Mouse (Mus musculus): ENCODE results near the gene Opa3.

Opa3 gene

DNA sequence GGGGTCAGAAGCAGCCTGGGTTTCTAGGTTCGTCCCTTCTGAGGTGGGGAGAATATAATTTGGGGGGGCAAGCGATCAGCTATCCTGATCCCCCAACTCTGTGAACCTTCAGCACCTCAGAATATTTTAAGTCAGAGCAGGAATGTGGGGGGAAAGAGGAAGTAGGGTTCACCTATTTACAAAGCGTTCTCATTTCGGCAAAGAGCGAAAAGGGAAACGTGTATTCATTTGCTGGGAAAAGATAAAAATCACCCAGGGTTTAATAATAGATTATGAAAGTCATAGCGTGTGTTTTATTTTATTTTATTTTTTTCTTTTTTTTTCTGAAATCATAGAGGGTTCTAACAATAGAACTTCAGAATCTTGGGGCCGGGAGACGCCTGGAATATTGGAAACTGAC lies 13.2 kb upstream of the Opa3 start:
- no peak for DNase-seq (ENCODE audit: low spot score in 2 of 2)

DNA sequence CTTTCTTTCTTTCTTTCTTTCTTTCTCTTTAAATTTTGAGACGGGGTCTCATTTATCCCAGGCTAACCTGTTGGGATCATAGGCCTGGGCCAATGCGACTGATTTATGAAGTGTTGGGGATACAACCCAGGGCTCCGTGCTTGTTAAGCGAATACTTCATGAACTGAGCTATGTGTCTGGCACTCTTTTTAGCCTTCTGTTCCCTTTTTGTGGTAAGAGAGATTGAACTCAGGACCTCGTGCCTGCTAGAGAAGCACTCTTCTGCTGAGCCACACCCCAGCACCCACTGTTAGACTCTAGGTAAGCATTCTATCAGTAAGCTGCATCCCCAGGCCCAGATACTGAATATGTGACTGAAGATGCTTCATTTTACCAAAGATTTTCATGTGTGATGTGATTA lies 10.6 kb upstream of the Opa3 start:
- DNase-seq (ENCODE audit: low spot score in 2 of 2) = no peak

- no peak for DNase-seq (ENCODE audit: low spot score in 2 of 2)
Measured at GRCm38 (mm10) chr7:19217944-19218343, 10.2 kb upstream of the Opa3 start.

GRCm38 (mm10) chr7:19220061-19220460 lies 8.1 kb upstream of the Opa3 start:
- DNase-seq (ENCODE audit: low spot score in 2 of 2) = no peak

- DNase-seq (ENCODE audit: low spot score in 2 of 2) = no peak
Measured at GRCm38 (mm10) chr7:19222189-19222588, 5.9 kb upstream of the Opa3 start.

- DNase-seq (ENCODE audit: low spot score in 2 of 2) = no peak
Measured at GRCm38 (mm10) chr7:19222875-19223274, 5.3 kb upstream of the Opa3 start.

- no peak for DNase-seq (ENCODE audit: low spot score in 2 of 2)
Measured at GRCm38 (mm10) chr7:19224933-19225332, 3.2 kb upstream of the Opa3 start.

- peak in 1 of 2 experiments; percentile 44 for DNase-seq (ENCODE audit: low spot score in 2 of 2)
Measured at GRCm38 (mm10) chr7:19226817-19227797, 1.0 kb upstream of the Opa3 start.

DNA sequence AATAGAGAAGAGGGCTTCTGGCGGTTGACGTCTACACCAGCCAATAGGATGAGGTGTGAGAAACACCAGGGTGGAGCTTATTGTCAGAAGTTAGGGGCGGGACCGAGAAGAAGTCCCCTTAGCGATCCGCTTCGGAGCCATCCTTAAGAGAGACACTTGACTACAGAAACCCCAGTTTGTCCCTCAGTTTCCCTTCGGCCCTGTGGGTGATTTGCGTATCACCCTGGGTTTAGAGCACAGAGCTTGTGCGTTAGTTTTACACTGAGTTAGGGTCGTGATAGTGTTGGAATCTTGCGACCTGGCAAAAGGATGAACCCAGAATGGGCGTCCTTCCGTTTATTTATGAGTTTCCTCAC lies 637 bp downstream of the Opa3 start:
- no peak for DNase-seq (ENCODE audit: low spot score in 2 of 2)

GRCm38 (mm10) chr7:19229404-19229803 lies 1.3 kb downstream of the Opa3 start:
- no peak for DNase-seq (ENCODE audit: low spot score in 2 of 2)

GRCm38 (mm10) chr7:19230041-19230580 lies 2.0 kb downstream of the Opa3 start:
- DNase-seq (ENCODE audit: low spot score in 2 of 2) = no peak

DNA sequence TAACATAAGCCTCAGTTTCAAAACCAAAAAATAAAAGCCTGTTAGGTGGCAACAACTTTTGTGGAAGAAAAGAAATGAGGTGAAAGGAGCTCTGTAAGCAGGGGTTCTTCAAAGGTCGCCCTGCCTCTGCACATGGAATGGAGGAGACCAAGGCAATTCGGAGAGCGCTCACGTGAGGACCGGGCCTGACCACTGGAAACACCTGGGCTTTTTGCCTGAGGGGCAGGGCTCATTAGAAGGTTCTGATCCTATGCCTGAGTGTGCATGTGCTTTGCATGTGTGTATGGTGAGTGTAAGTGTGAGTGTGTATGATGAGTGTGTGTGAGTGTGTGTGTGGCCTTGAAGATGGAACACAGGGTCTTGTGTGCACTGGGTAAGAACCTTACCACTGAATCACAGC lies 2.8 kb downstream of the Opa3 start:
- DNase-seq (ENCODE audit: low spot score in 2 of 2) = no peak

DNA sequence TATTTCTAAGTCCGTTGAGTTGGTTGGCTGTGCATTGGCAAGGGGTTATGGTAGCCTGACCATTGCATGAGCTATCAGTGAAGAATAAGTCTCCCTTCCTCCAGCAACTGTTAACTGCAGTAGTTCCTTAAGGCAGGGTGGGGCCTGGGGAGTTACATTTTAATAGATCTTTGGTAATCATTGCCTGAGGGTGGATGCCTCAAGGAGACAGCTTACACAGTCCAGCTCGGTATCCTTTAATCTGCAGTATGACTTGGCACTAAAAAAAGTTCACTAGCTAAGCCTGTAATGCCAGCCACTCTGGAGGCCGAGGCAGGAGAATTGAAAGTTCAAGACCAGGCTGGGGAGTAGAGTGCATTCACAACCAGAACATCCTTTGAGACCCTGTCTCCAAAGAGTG lies 3.7 kb downstream of the Opa3 start:
- no peak for DNase-seq (ENCODE audit: low spot score in 2 of 2)

DNA sequence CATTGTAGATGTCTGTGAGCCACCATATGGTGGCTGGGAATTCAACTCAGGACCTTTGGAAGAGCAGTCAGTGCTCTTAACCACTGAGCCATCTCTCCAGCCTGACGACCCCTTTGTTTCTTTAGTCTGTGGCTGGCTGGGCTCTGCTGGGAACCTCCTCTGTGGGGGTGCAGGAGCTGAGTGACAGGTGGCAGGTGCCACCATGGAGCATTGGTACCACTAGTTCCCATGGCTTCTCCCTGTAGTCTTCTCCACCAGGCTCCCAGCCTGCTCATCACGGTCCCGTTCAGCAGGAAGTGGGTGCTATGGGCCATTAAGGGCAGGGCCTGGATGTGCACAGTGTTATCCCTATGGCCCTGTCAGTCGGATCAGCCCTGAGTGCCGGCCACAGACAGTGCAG lies 6.5 kb downstream of the Opa3 start:
- DNase-seq (ENCODE audit: low spot score in 2 of 2) = no peak

DNA sequence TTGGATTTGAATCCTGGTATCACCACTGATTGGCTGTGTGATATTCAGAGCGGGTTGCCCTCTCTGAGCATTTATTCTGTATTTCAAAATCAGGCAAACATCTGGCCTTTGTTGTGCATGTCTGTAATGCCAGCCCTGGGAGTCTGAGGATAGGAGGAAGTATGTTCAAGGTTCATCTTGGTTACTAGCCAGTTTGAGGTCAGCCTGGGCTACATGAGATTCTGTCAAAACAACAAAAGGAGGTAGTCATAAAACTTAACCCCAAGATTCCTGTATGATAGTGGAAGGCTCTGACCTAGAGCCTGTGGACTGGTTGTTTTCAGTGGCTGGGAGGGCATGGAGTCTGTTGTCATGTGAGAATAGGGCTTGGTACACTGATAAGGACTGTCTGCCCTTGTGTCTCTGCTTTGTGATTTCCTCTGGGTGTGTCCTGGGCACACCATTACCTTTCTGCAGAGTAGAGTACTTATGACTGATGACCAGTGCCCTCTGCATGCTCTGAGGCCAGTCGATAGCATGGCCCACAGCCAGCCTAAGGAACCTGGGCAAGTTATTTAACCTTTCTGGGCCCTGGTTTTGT lies 7.0 kb downstream of the Opa3 start:
- DNase-seq (ENCODE audit: low spot score in 2 of 2) = no peak

DNA sequence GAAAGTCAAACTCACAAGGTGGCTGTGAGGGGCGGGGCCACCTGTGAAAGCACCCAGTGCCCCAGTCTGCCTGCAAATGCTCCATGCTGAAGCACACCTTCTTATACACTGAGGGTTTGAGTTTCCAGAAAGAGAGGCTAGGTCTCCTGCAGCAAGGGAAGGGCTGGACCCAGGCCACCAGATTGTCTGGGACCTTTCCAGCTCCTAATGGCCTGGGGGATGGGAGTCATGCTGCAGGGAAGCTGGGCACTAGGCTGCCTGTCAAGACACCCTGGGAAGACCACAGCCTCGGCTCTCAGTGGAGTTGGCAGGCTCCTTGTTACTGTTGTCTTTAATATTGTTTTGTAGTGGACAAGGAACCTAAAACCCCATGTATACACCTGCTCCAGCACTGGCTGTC lies 8.3 kb downstream of the Opa3 start:
- no peak for DNase-seq (ENCODE audit: low spot score in 2 of 2)

DNA sequence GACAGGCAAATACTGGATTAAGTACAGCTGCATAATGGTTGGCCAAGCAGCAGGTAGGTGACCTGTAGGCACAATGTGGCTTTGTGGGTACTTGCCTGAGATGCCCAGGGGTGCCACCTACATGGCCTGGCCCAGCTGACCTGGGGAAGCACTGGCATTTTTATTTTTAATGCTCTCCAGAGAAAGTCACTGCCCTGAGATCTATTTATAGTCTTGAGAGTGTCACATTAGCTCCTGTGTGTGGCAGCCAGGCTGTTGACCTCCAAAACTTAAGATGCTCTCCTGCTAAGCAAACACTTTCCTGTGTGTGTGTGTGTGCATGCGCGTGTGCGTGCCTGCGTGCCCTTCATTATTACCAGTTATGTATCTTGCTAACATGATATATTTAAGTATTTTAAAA lies 10.2 kb downstream of the Opa3 start:
- DNase-seq (ENCODE audit: low spot score in 2 of 2) = no peak

GRCm38 (mm10) chr7:19239423-19239822 lies 11.3 kb downstream of the Opa3 start:
- peak; percentile 83 to 87 for DNase-seq (ENCODE audit: low spot score in 2 of 2)

- DNase-seq (ENCODE audit: low spot score in 2 of 2) = no peak
Measured at GRCm38 (mm10) chr7:19239986-19240385, 11.9 kb downstream of the Opa3 start.

GRCm38 (mm10) chr7:19240905-19241463 lies 12.8 kb downstream of the Opa3 start:
- DNase-seq (ENCODE audit: low spot score in 2 of 2) = no peak

DNA sequence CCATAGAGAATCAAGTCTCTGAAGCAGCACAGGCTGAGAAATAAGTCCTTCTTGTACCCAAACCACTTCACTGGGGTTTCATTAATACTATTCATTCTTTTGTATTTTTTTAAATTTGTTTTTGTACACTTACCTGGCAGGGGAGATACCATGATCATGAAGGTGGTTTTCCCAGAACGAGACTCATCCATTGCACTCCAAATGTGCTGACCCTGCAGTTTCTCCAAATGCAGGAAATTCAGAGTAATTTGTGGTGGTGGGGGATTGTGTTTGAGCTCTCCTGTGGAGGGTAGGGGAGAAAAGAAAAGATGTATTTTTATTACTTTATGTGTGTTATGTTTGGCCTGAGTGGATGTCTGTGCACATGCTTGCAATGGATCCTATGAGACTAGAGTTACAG lies 13.9 kb downstream of the Opa3 start:
- no peak for DNase-seq (ENCODE audit: low spot score in 2 of 2)

GRCm38 (mm10) chr7:19243858-19244257 lies 15.7 kb downstream of the Opa3 start:
- peak in 1 of 2 experiments; percentile 28 for DNase-seq (ENCODE audit: low spot score in 2 of 2)

DNA sequence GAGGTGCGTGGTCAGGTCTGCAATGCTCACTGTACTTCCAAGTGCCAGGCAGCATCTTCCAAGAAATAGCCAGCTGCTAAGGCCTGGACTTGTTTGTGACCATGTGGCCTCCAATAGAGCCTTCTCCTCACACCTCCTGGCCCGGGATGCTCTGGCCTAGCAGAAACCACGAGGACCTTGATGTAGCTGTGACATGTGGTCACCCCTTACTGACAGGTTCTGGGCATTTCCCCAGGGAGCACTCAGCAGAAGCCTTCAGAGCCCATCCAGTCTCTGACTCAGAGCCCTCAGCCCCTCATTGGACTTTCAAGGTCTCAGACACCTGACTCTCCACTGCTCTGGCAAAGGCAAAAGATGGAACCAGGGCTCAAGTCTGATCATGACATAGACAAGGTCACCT lies 16.9 kb downstream of the Opa3 start:
- no peak for DNase-seq (ENCODE audit: low spot score in 2 of 2)
